Mouse (Mus musculus) left cerebral cortex, postnatal 4 days (tissue): ENCODE results near the gene Dennd6a. TPM values are rescaled to one million over a fixed set of nuclear protein-coding genes. Genes with fewer than 3 reads are reported as not detected.
"Not testable (repeated sequence)": the region's sequence is repeated elsewhere in the genome, so short reads cannot be mapped to it uniquely, and the experiment has no call there.

Source experiments
- DNase-seq: peaks from one replicate; pipeline ENCODE4 v3.0.0-alpha.2; 2022
- intact Hi-C: fragments of 180-260 bp; cut with DNase I; formaldehyde crosslinking; loops from one replicate; pipeline ENCODE4 v1.15.1; 2025
- microRNA-seq: library from miRNA; unstranded; fragments of <30 nt; microRNA quantifications from one replicate; pipeline ENCODE4 v1.2.0, GENCODE M21; 2022
- total RNA-seq, 2 experiments: library from RNA; stranded (reverse); gene quantifications; 2 replicates each; pipeline ENCODE4 v1.2.3; 2021

Dennd6a gene
- total RNA-seq, 2 experiments from 2014 or later = 19.7 to 22.7 TPM

- DNase-seq, intact Hi-C loops: not testable (repeated sequence)
Observed at GRCm38 (mm10) chr14:26674476-26675169, 101.0 kb downstream of the Dennd6a start.

GRCm38 (mm10) chr14:26675371-26675770 lies 101.7 kb downstream of the Dennd6a start:
- DNase-seq = peak; percentile 22
- intact Hi-C loops = no loop called here

- no peak for DNase-seq
- intact Hi-C loops = no loop called here
Observed at GRCm38 (mm10) chr14:26675791-26676190, 102.1 kb downstream of the Dennd6a start.

Small RNA genes within 50 kb of the gene (microRNA-seq; reads per million reads assigned to microRNA genes)
- 3.3 reads per million, percentile 4 among the genes with 10 or more reads in this experiment for gene Mir7672

Other genes starting within 250 kb of the Dennd6a start
- gene Slmap, start 38.9 kb upstream of the Dennd6a start, total RNA-seq = 10 to 100 TPM; 60.7 to 67.6 TPM
- gene Arf4, start 64.2 kb downstream of the Dennd6a start, total RNA-seq = 100 to 1,000 TPM; 212 to 232 TPM
- gene Pde12, start 96.0 kb downstream of the Dennd6a start, total RNA-seq = 10 to 100 TPM; 12.0 to 13.5 TPM
- gene Dnah12, start 119.4 kb downstream of the Dennd6a start, total RNA-seq = under 1 TPM; 0.40 to 0.56 TPM